Mouse (Mus musculus) bone marrow macrophage, adult 2 months (primary cell): ENCODE data around the gene Gm3045.

Experiments
- CTCF ChIP-seq: IDR thresholded peaks from 2 replicates; pipeline ENCODE4 v1.5.1; 2012; ENCODE audit warnings: low read depth, mild to moderate bottlenecking, low read length, moderate library complexity
- POLR2A ChIP-seq: IDR thresholded peaks from 2 replicates; pipeline ENCODE4 v1.6.1; 2012; ENCODE audit warnings: mild to moderate bottlenecking, low read depth, low read length, borderline replicate concordance

GRCm38 (mm10) chr13:56476790-56477189 lies 50.4 kb downstream of the Gm3045 start:
- TF ChIP-seq CTCF: no peak
- no peak for TF ChIP-seq POLR2A
